12 mouse cellular contexts compared by ENCODE assay signal in the genomic region with DNA sequence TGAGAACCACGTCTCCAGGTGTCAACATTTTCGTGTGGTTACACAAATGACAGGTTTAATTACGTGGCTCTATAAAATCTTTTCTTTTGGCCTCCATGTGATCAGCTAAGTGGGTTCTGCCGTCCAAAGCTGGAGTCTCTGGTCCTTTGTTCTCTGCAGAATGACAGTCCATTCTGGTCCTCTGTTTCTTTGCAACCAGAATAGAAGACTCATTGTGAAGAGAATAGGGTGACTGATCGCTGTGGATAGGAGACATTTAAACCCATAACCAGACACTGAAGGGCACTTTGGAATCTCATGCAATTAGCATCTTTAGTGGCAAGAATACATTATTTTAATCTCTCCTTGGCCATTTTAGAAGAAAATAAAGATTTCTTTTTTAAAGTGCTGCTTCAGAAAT.
A peak's percentile ranks its signal among the peaks of the same experiment; 100 is the strongest.
DNase-seq lines count a peak whose midpoint lies in the region; ATAC-seq and TF ChIP-seq lines count a peak whose summit lies in the region.
"Had no signal": no experiment of that assay in that cellular context is flagged by ENCODE, and none has a peak within 500 bp of the region (broad histone marks: within the 10 kb centered on the region; RNA-seq: fewer than 3 reads in every experiment).

No protein-coding gene starts in this region.

- no peak overlapping the region for H3K4me3 ChIP-seq in hindbrain, embryonic 11.5 days (ENCODE audit: low read depth, low read length)
- no peak overlapping the region for H3K4me3 ChIP-seq in hindbrain, embryonic 12.5 days
- H3K4me3 ChIP-seq in C2C12 (ENCODE audit: insufficient read depth, poor library complexity, severe bottlenecking): peak overlapping the region; percentile 28
- no peak overlapping the region for H3K4me3 ChIP-seq in midbrain, embryonic 12.5 days
- H3K4me3 ChIP-seq: lung, embryonic 15.5 days; neural tube, embryonic 15.5 days had no signal

- no peaks in the 10 kb centered on the region for H3K36me3 ChIP-seq in hindbrain, embryonic 11.5 days (ENCODE audit: control insufficient read depth, insufficient read depth, low read length)
- H3K36me3 ChIP-seq in hindbrain, embryonic 12.5 days: no peaks in the 10 kb centered on the region
- H3K36me3 ChIP-seq in C2C12 (ENCODE audit: control insufficient read depth, insufficient read depth): no peaks in the 10 kb centered on the region
- no peaks in the 10 kb centered on the region for H3K36me3 ChIP-seq in midbrain, embryonic 12.5 days
- H3K36me3 ChIP-seq: lung, embryonic 15.5 days; neural tube, embryonic 15.5 days had no signal

- no peak overlapping the region for H3ac ChIP-seq in C2C12 (ENCODE audit: control insufficient read depth, insufficient read length, low read depth)

- H3K9me3 ChIP-seq in hindbrain, embryonic 11.5 days (ENCODE audit: control insufficient read depth, low read length): no peaks in the 10 kb centered on the region
- no peaks in the 10 kb centered on the region for H3K9me3 ChIP-seq in hindbrain, embryonic 12.5 days (replicated peaks)
- H3K9me3 ChIP-seq in midbrain, embryonic 12.5 days: no peaks in the 10 kb centered on the region
- H3K9me3 ChIP-seq: lung, embryonic 15.5 days; neural tube, embryonic 15.5 days had no signal

- peak; percentile 28 for DNase-seq in hindbrain, embryonic 11.5 days (ENCODE audit: low spot score)
- DNase-seq in ZHBTc4 (ENCODE audit: low read depth, low spot score): peak; percentile 72
- no peak for DNase-seq in adrenal gland, postnatal 36 days
- DNase-seq in spleen, adult 18-20 months: no peak
- DNase-seq: gastrocnemius, postnatal 25 days had no signal

- peaks cover 19% of the 10 kb centered on the region for H3K4me1 ChIP-seq in hindbrain, embryonic 11.5 days (replicated peaks; ENCODE audit: control insufficient read depth, insufficient read depth, low read length)
- H3K4me1 ChIP-seq in hindbrain, embryonic 12.5 days: peaks cover 60% of the 10 kb centered on the region
- H3K4me1 ChIP-seq in midbrain, embryonic 12.5 days: peaks cover 74% of the 10 kb centered on the region

- peaks cover 67% of the 10 kb centered on the region for H3K79me3 ChIP-seq in C2C12 (ENCODE audit: low read depth)

- ATAC-seq in hindbrain, embryonic 11.5 days (ENCODE audit: low FRiP score): 0 out of 2 replicates have a peak, but pooled peaks have one; percentile 15
- no peak for ATAC-seq in hindbrain, embryonic 12.5 days (ENCODE audit: low FRiP score)
- no peak for ATAC-seq in midbrain, embryonic 12.5 days (ENCODE audit: low FRiP score, low read depth)

- H3K27ac ChIP-seq in hindbrain, embryonic 11.5 days (ENCODE audit: low read depth, low read length): no peak overlapping the region
- H3K27ac ChIP-seq in hindbrain, embryonic 12.5 days: no peak overlapping the region
- 0 out of 2 replicates have a peak overlapping the region, but pooled peaks have one; percentile 17 for H3K27ac ChIP-seq in midbrain, embryonic 12.5 days (replicated peaks)
- H3K27ac ChIP-seq: lung, embryonic 15.5 days; macrophage had no signal

- no peak for TF ChIP-seq CTCF in C2C12 (IDR thresholded peaks at IDR 0.05; ENCODE audit: control insufficient read depth, insufficient read depth, insufficient read length)

- no peaks in the 10 kb centered on the region for H3K27me3 ChIP-seq in hindbrain, embryonic 11.5 days (ENCODE audit: control insufficient read depth, insufficient read depth, low read length)
- peaks cover 4% of the 10 kb centered on the region; the same call in 1 of the 2 replicates for H3K27me3 ChIP-seq in hindbrain, embryonic 12.5 days
- no peaks in the 10 kb centered on the region for H3K27me3 ChIP-seq in C2C12 (ENCODE audit: control insufficient read depth, insufficient read depth, insufficient read length)
- H3K27me3 ChIP-seq in midbrain, embryonic 12.5 days: no peaks in the 10 kb centered on the region
- H3K27me3 ChIP-seq: lung, embryonic 15.5 days; neural tube, embryonic 15.5 days had no signal

- no peak overlapping the region for H3K4me2 ChIP-seq in hindbrain, embryonic 11.5 days (replicated peaks; ENCODE audit: low read depth, low read length)
- H3K4me2 ChIP-seq in hindbrain, embryonic 12.5 days (replicated peaks): no peak overlapping the region
- no peak overlapping the region for H3K4me2 ChIP-seq in midbrain, embryonic 12.5 days (replicated peaks)
- H3K4me2 ChIP-seq: liver, embryonic 11.5 days; lung, embryonic 15.5 days; neural tube, embryonic 15.5 days had no signal

- H3K79me2 ChIP-seq in C2C12 (ENCODE audit: control insufficient read depth, insufficient read depth): peaks cover 94% of the 10 kb centered on the region

- 30% methylated on average over 5 of the region's 5 CpGs for WGBS in hindbrain, embryonic 11.5 days
- 36% methylated on average over 5 of the region's 5 CpGs for WGBS in hindbrain, embryonic 12.5 days
- 17% methylated on average over 5 of the region's 5 CpGs for WGBS in midbrain, embryonic 12.5 days

- H3K9ac ChIP-seq in hindbrain, embryonic 11.5 days (ENCODE audit: low read depth, low read length): no peak overlapping the region
- H3K9ac ChIP-seq in hindbrain, embryonic 12.5 days: no peak overlapping the region
- no peak overlapping the region for H3K9ac ChIP-seq in midbrain, embryonic 12.5 days (replicated peaks)
- H3K9ac ChIP-seq: lung, embryonic 15.5 days; neural tube, embryonic 15.5 days had no signal

TF ChIP-seq in C2C12, 6 proteins besides CTCF, POLR2A, EP300 and RAD21:
- TF ChIP-seq USF1 (IDR thresholded peaks at IDR 0.05; ENCODE audit: low read depth): peak; percentile 3
- no peak for TF ChIP-seq MYOG (IDR thresholded peaks at IDR 0.05; ENCODE audit: control insufficient read depth, extremely low read depth, insufficient read length)

Comparison
In these comparisons a context has a peak if more than half of its experiments do, and no peak if none do; other contexts are left out.
1. DNase-seq: peak in hindbrain, embryonic 11.5 days (single experiment) and ZHBTc4 (single experiment); none in adrenal gland, postnatal 36 days (0 of 2) and spleen, adult 18-20 months (0 of 2).